Mouse (Mus musculus) olfactory bulb, adult 2 months (tissue): Measurements from ENCODE around the gene Ccpg1. TPM values are rescaled to one million over a fixed set of nuclear protein-coding genes. Genes with fewer than 3 reads are reported as not detected.
A peak's percentile ranks its signal among the peaks of the same experiment; 100 is the strongest.

ENCODE experiments used
- H3K27ac ChIP-seq: fragments of 200-500 bp; 2 replicates; pipeline ENCODE4 v1.5.1; 2012; ENCODE audit warnings: low read depth, low read length; ENCODE audit not compliant: insufficient read depth
- H3K4me1 ChIP-seq: fragments of 200-500 bp; 2 replicates; pipeline ENCODE4 v1.6.1; 2012; ENCODE audit warnings: low read length; ENCODE audit not compliant: control insufficient read depth, insufficient read depth
- H3K4me3 ChIP-seq: fragments of 200-500 bp; 2 replicates; pipeline ENCODE4 v1.5.1; 2012; ENCODE audit warnings: mild to moderate bottlenecking, low read depth, low read length, moderate library complexity; ENCODE audit not compliant: insufficient read depth
- CTCF ChIP-seq: fragments of 200-500 bp; IDR thresholded peaks from 2 replicates; pipeline ENCODE4 v1.5.1; 2012; ENCODE audit warnings: low read depth, mild to moderate bottlenecking, low read length, moderate library complexity; ENCODE audit not compliant: insufficient read depth
- POLR2A ChIP-seq: fragments of 200-500 bp; IDR thresholded peaks from 2 replicates; pipeline ENCODE4 v1.6.1; 2012; ENCODE audit warnings: mild to moderate bottlenecking, low read depth, low read length, moderate library complexity; ENCODE audit not compliant: insufficient read depth
- WGBS: fragments of 180-500 bp; shearing (Covaris S2); methylation state at CpG from one replicate; pipeline ENCODE4 v1.1.7; 2018; 5-methylcytosine and 5-hydroxymethylcytosine counted together
- polyA plus RNA-seq: library from polyadenylated mRNA; stranded (reverse); fragments of >200 nt; gene quantifications from 2 replicates; pipeline ENCODE4 v1.2.4, GENCODE M21; 2012; ENCODE audit warnings: low replicate concordance; ENCODE audit not compliant: missing spikeins, insufficient read depth, insufficient read length

The Ccpg1 gene
- not detected in 2 replicates for polyA plus RNA-seq

DNA sequence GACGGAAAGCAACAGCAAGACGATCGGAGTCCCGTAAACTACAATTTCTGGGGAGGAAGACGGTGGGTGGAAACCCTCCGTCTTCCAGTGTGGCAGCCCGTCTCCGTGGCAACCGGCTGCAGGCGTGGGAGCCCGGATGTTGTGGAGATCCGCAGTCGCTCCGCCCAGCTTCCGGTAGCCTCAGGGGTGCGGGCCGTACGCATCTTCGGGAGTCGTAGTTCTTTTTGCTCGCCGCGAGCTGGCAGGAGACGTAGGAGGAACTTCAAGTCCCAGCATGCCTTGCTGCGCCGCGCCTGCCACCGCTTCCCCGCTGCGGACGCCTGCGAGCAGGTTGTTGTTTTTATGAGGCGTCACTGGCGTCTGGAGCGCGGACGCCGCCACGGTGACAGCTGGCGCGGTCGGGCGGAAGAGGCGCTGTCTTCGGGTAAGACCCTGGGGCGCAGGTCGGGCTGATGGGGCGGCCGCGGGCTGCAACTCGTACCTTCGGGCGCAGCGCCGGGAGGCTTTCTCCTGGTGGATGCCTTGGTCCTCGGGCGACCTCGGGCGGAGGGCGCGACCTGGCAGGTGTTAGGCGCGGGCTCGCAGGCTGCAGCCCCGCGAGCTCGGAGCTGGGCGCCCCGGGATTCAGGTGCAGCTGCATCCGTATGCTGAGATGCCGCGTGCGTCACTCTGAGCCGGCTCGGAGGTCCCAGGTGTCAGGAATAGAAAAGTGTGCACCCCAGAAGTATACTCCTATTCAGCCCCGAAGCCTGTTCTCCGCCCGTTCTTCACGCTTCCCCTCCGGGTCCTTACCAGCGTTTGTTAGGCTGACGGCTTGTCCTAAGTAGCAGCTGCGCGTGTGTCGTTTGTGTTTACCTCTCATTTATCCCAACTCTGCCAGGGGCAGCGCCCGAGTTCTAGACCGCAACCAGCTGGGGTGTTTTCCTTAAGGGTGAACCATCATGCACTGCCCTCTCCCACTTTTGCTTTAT is at the start of gene Ccpg1, which contains the start of gene Ccpg1os:
Gene Ccpg1, plus strand, starts transcription at position 180 of the 971 bp plus-strand sequence.
Gene Ccpg1os, minus strand, starts transcription at position 133 of the 971 bp plus-strand sequence.
- TF ChIP-seq CTCF = no peak
- TF ChIP-seq POLR2A = peak; percentile 83
- WGBS = under 1% methylated on average over 88 of the region's 88 CpGs
- H3K27ac ChIP-seq = peak within 1 kb of the TSS; percentile 85

DNA sequence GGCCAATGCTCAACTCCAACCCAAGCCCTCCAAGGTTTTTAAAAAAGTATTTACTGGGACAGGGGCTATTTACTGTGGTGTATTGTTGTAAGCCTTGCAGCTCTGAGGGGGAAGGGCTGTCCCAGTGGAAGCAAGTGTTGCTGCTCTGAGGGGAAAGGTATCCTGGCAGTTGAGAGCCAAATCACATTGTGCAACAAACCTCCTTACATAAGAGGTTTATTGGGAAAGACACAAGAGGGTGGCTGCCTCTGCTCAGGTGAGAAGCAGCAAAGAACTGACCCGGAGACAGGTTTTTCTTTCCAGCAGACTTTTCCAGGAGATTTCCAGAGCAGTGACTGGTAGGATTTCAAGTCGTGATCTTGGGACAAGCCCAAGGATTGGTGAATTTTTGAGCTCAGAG is 48.9 kb upstream of the Ccpg1 start:
- Histone ChIP-seq H3K4me1 (no peaks in the 10 kb centered on the region), H3K4me3 (no peak overlapping the region), H3K27ac (no peak overlapping the region)
- TF ChIP-seq CTCF (no peak), POLR2A (no peak)
- 87% methylated on average over 2 of the region's 2 CpGs for WGBS

More for the DNA sequence above, at the start of gene Ccpg1, which contains the start of gene Ccpg1os:
- Histone ChIP-seq H3K4me1 (no peaks in the 10 kb centered on the region; the same call in 1 of the 2 replicates), H3K4me3 (peak within 1 kb of the TSS; percentile 86)

- TF ChIP-seq CTCF (peak; percentile 10; the same call in 1 of the 2 replicates), POLR2A (no peak)
- Histone ChIP-seq H3K4me1 (no peaks in the 10 kb centered on the region), H3K27ac (no peak overlapping the region), H3K4me3 (no peak overlapping the region)
- 66% methylated on average over 3 of the region's 3 CpGs for WGBS
Measured at GRCm38 (mm10) chr9:72943424-72943823, 41.8 kb upstream of the Ccpg1 start.

- WGBS = 92% methylated on average over 13 of the region's 13 CpGs
- TF ChIP-seq POLR2A = no peak
- no peak for TF ChIP-seq CTCF
- Histone ChIP-seq H3K27ac (no peak overlapping the region), H3K4me3 (no peak overlapping the region), H3K4me1 (no peaks in the 10 kb centered on the region)
Measured at GRCm38 (mm10) chr9:72944286-72944685, 40.9 kb upstream of the Ccpg1 start.

GRCm38 (mm10) chr9:72947010-72947409 is 38.2 kb upstream of the Ccpg1 start:
- WGBS = 98% methylated on average over 1 of the region's 1 CpGs
- Histone ChIP-seq H3K27ac (no peak overlapping the region), H3K4me1 (no peaks in the 10 kb centered on the region), H3K4me3 (no peak overlapping the region)
- no peak for TF ChIP-seq CTCF
- TF ChIP-seq POLR2A = no peak

- Histone ChIP-seq H3K4me1 (no peaks in the 10 kb centered on the region), H3K27ac (no peak overlapping the region), H3K4me3 (no peak overlapping the region)
- no peak for TF ChIP-seq POLR2A
- TF ChIP-seq CTCF = no peak
- 76% methylated on average over 7 of the region's 7 CpGs for WGBS
Measured at GRCm38 (mm10) chr9:72949572-72949971, 35.7 kb upstream of the Ccpg1 start.

GRCm38 (mm10) chr9:72954746-72955145 is 30.5 kb upstream of the Ccpg1 start:
- TF ChIP-seq CTCF = no peak
- no peak for TF ChIP-seq POLR2A
- H3K4me1 ChIP-seq = no peaks in the 10 kb centered on the region
- no peak overlapping the region for H3K27ac ChIP-seq
- H3K4me3 ChIP-seq = no peak overlapping the region
- 54% methylated on average over 2 of the region's 2 CpGs for whole genome bisulfite sequencing

DNA sequence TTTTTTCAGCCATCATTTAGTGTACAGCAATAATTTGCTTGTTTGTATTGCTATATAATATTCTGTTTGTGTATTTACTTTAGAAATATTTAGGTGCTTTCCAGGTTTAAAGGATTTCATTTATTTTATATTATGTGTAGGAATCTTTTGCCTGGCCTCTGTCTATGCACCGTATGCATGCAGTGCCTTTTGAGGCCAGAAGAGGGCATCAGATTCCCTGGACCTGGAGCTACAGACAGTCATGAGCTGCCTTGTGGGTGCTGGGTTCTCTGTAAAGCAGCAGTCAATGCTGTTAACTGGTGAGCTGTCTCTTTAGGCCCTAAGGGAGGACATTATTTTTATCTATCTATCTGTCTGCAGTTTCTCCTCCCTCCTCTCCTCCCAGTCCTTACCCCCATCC is 29.7 kb upstream of the Ccpg1 start:
- H3K4me3 ChIP-seq = no peak overlapping the region
- WGBS = 15% methylated on average over 1 of the region's 1 CpGs
- TF ChIP-seq POLR2A = no peak
- TF ChIP-seq CTCF = no peak
- H3K27ac ChIP-seq = no peak overlapping the region
- no peaks in the 10 kb centered on the region for H3K4me1 ChIP-seq

GRCm38 (mm10) chr9:72958521-72959450 is 26.4 kb upstream of the Ccpg1 start, which contains the start of the genes Dyx1c1 and Gm44503:
Dyx1c1 (plus strand) TSS chr9:72958785.
Gm44503 (plus strand) TSS chr9:72958852.
- TF ChIP-seq POLR2A (peak; percentile 42; the same call in 1 of the 2 replicates), CTCF (no peak)
- H3K27ac ChIP-seq = no peak within 1 kb of the TSS
- H3K4me3 ChIP-seq = peak within 1 kb of the TSS; percentile 56
- H3K4me1 ChIP-seq = no peaks in the 10 kb centered on the region
- WGBS = 2% methylated on average over 43 of the region's 43 CpGs
